Mouse (Mus musculus): ENCODE data around the gene Limk2. TPM values are rescaled to one million over a fixed set of nuclear protein-coding genes. Genes with fewer than 3 reads are reported as not detected.

Gene Limk2
- polyA plus RNA-seq (2014; fragmentation: Nextera tagmentation; extraction: Ambion mirVana), result 90.3 and 95.8 TPM in 2 replicates

DNA sequence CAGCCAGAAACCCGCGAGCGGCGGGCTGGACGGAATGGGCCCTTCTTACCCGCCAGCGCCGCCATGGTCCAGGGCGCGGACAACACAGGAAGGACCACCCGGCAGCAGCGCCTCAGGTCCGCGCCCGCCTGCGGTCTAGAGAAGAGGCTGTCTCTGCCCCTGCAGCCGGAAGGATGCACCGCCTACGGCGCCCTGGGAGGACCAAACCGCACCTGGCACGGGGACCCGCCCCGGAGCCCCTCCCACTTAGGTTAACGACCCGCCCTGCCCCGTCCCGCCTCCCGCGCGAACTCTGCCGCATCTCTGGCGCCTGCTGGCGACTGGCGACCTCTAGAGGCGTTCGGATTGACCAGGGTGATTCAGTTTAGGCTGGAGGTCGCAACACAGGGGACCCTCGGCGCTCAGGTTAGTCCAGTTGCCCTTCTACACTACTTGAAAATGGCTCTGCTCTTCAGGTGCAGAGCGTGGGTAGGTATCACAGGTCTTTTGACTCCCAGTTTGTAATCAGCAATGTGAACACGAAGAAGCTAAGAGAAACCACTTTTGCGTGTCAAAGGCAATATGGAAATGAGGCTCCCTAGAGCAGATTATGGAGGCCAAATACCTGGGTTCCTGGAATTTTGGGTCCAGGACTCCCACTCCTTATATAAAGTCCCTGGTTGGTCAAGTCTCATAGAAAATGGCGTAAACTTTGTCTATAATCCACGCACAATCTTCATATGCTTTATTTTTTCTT lies at the start of gene Limk2:
Gene Limk2 (minus strand): TSS at position 193 of the 736 bp plus-strand sequence.
- Histone ChIP-seq H3K27ac (ENCODE audit: low read length) (peak within 1 kb of the TSS; percentile 77; the same call in 1 of the 2 replicates), H3K36me3 (ENCODE audit: control insufficient read depth, insufficient read depth, low read length) (no peaks in the 10 kb centered on the region), H3K9ac (replicated peaks; ENCODE audit: low read depth, low read length) (peak within 1 kb of the TSS; percentile 85), H3K9me3 (ENCODE audit: control insufficient read depth, low read depth, low read length) (no peaks in the 10 kb centered on the region), H3K4me2 (replicated peaks; ENCODE audit: low read depth, low read length) (peak within 1 kb of the TSS; percentile 80), H3K27me3 (ENCODE audit: control insufficient read depth, insufficient read depth, low read length) (no peaks in the 10 kb centered on the region), H3K4me1 (ENCODE audit: control insufficient read depth, insufficient read depth, low read length) (peaks cover 10% of the 10 kb centered on the region; the same call in 1 of the 2 replicates), H3K4me3 (ENCODE audit: low read depth, low read length) (peak within 1 kb of the TSS; percentile 77)
- peak; percentile 97 for ATAC-seq (ENCODE audit: insufficient number of reproducible peaks, insufficient read depth, low FRiP score, low read depth)
- 3% methylated on average over 45 of the region's 45 CpGs for WGBS

DNA sequence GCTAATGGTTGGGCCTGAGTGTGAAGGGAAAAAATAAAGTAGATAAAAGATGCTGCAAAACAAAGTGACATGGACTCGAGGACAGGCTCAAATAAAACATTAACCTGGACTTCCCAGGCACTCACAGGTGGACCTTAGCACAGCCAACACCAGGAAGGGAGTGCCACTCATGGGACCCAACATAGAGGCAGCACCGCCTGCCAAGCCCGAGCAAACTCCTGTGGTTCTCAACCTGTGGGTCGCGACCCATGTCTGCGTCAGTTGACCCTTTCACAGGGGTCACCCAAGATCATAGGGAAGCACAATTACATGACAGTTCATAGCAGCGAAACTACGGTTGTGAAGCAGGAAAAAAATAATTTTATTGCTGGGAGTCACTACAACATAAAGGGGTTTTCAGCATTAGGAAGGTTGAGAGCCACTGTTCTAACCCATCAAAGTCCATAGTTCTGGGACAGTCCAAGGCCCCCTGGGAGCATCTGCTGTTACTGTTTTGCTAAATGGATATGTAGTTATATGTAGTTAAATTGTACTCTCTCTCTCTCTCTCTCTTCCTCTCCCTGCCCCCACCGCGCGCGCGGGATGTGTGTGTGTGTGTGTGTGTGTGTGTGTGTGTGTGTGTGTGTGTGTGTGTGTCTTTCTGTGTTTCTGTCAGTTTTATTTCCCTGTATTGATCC lies 49.6 kb upstream of the Limk2 start:
- H3K9ac ChIP-seq (replicated peaks; ENCODE audit: low read depth, low read length), result no peak overlapping the region
- H3K4me2 ChIP-seq (replicated peaks; ENCODE audit: low read depth, low read length), result no peak overlapping the region
- no peaks in the 10 kb centered on the region; the same call in 1 of the 2 replicates for H3K36me3 ChIP-seq (ENCODE audit: control insufficient read depth, insufficient read depth, low read length)
- no peaks in the 10 kb centered on the region for H3K9me3 ChIP-seq (ENCODE audit: control insufficient read depth, low read depth, low read length)
- no peak overlapping the region for H3K27ac ChIP-seq (ENCODE audit: low read length)
- H3K4me3 ChIP-seq (ENCODE audit: low read depth, low read length), result no peak overlapping the region
- no peaks in the 10 kb centered on the region for H3K27me3 ChIP-seq (ENCODE audit: control insufficient read depth, insufficient read depth, low read length)
- no peak for ATAC-seq (ENCODE audit: insufficient number of reproducible peaks, insufficient read depth, low FRiP score, low read depth)
- WGBS, result 81% methylated on average over 13 of the region's 13 CpGs
- peaks cover under 1% of the 10 kb centered on the region; the same call in 1 of the 2 replicates for H3K4me1 ChIP-seq (ENCODE audit: control insufficient read depth, insufficient read depth, low read length)

DNA sequence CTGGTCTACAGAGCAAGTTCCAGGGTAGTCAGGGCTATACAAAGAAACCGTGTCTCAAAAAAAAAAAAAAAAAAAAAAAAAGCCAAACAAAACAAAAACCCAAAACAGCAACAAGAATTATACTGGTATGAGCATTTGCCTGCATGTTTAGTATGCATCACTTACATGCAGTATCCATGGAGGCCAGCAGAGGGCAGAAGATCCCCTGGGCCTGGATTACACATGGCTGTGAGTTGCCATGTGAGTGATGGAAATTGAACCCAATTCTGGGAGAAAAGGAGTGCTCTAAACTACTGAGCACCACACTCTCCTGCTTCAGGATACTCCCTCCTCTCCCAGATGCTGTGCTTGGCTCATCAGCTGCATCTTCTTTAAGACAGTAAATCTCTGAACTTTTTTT lies 47.4 kb upstream of the Limk2 start:
- Histone ChIP-seq H3K36me3 (ENCODE audit: control insufficient read depth, insufficient read depth, low read length) (no peaks in the 10 kb centered on the region; the same call in 1 of the 2 replicates), H3K4me1 (ENCODE audit: control insufficient read depth, insufficient read depth, low read length) (peaks cover 7% of the 10 kb centered on the region; the same call in 1 of the 2 replicates), H3K9ac (replicated peaks; ENCODE audit: low read depth, low read length) (no peak overlapping the region), H3K27me3 (ENCODE audit: control insufficient read depth, insufficient read depth, low read length) (no peaks in the 10 kb centered on the region), H3K9me3 (ENCODE audit: control insufficient read depth, low read depth, low read length) (no peaks in the 10 kb centered on the region), H3K4me3 (ENCODE audit: low read depth, low read length) (no peak overlapping the region), H3K4me2 (replicated peaks; ENCODE audit: low read depth, low read length) (no peak overlapping the region), H3K27ac (ENCODE audit: low read length) (no peak overlapping the region)
- WGBS, result 30% methylated on average over 1 of the region's 1 CpGs
- ATAC-seq (ENCODE audit: insufficient number of reproducible peaks, insufficient read depth, low FRiP score, low read depth), result no peak

GRCm38 (mm10) chr11:3454506-3454905 lies 45.5 kb upstream of the Limk2 start:
- no peaks in the 10 kb centered on the region; the same call in 1 of the 2 replicates for H3K36me3 ChIP-seq (ENCODE audit: control insufficient read depth, insufficient read depth, low read length)
- H3K4me3 ChIP-seq (ENCODE audit: low read depth, low read length), result no peak overlapping the region
- no peak for ATAC-seq (ENCODE audit: insufficient number of reproducible peaks, insufficient read depth, low FRiP score, low read depth)
- H3K4me1 ChIP-seq (ENCODE audit: control insufficient read depth, insufficient read depth, low read length), result peaks cover 12% of the 10 kb centered on the region
- H3K27ac ChIP-seq (ENCODE audit: low read length), result no peak overlapping the region
- H3K27me3 ChIP-seq (ENCODE audit: control insufficient read depth, insufficient read depth, low read length), result no peaks in the 10 kb centered on the region
- no peak overlapping the region for H3K9ac ChIP-seq (replicated peaks; ENCODE audit: low read depth, low read length)
- H3K9me3 ChIP-seq (ENCODE audit: control insufficient read depth, low read depth, low read length), result no peaks in the 10 kb centered on the region
- no peak overlapping the region for H3K4me2 ChIP-seq (replicated peaks; ENCODE audit: low read depth, low read length)
- 96% methylated on average over 3 of the region's 3 CpGs for WGBS

GRCm38 (mm10) chr11:3453467-3453866 lies 44.5 kb upstream of the Limk2 start:
- peaks cover 12% of the 10 kb centered on the region for H3K4me1 ChIP-seq (ENCODE audit: control insufficient read depth, insufficient read depth, low read length)
- WGBS, result 54% methylated on average over 6 of the region's 6 CpGs
- H3K9ac ChIP-seq (replicated peaks; ENCODE audit: low read depth, low read length), result no peak overlapping the region
- H3K4me2 ChIP-seq (replicated peaks; ENCODE audit: low read depth, low read length), result peak overlapping the region; percentile 88
- H3K27ac ChIP-seq (ENCODE audit: low read length), result no peak overlapping the region
- no peak for ATAC-seq (ENCODE audit: insufficient number of reproducible peaks, insufficient read depth, low FRiP score, low read depth)
- H3K9me3 ChIP-seq (ENCODE audit: control insufficient read depth, low read depth, low read length), result no peaks in the 10 kb centered on the region
- no peaks in the 10 kb centered on the region for H3K27me3 ChIP-seq (ENCODE audit: control insufficient read depth, insufficient read depth, low read length)
- no peaks in the 10 kb centered on the region; the same call in 1 of the 2 replicates for H3K36me3 ChIP-seq (ENCODE audit: control insufficient read depth, insufficient read depth, low read length)
- peak overlapping the region; percentile 78 for H3K4me3 ChIP-seq (ENCODE audit: low read depth, low read length)

GRCm38 (mm10) chr11:3452769-3453168 lies 43.8 kb upstream of the Limk2 start:
- peak overlapping the region; percentile 48 for H3K9ac ChIP-seq (replicated peaks; ENCODE audit: low read depth, low read length)
- no peaks in the 10 kb centered on the region; the same call in 1 of the 2 replicates for H3K36me3 ChIP-seq (ENCODE audit: control insufficient read depth, insufficient read depth, low read length)
- H3K27me3 ChIP-seq (ENCODE audit: control insufficient read depth, insufficient read depth, low read length), result no peaks in the 10 kb centered on the region
- peaks cover 12% of the 10 kb centered on the region for H3K4me1 ChIP-seq (ENCODE audit: control insufficient read depth, insufficient read depth, low read length)
- peak overlapping the region; percentile 86 for H3K27ac ChIP-seq (ENCODE audit: low read length)
- peak overlapping the region; percentile 88 for H3K4me2 ChIP-seq (replicated peaks; ENCODE audit: low read depth, low read length)
- H3K9me3 ChIP-seq (ENCODE audit: control insufficient read depth, low read depth, low read length), result no peaks in the 10 kb centered on the region
- peak overlapping the region; percentile 78 for H3K4me3 ChIP-seq (ENCODE audit: low read depth, low read length)
- ATAC-seq (ENCODE audit: insufficient number of reproducible peaks, insufficient read depth, low FRiP score, low read depth), result peak; percentile 28; the same call in 1 of the 2 replicates
- 2% methylated on average over 9 of the region's 9 CpGs for WGBS

DNA sequence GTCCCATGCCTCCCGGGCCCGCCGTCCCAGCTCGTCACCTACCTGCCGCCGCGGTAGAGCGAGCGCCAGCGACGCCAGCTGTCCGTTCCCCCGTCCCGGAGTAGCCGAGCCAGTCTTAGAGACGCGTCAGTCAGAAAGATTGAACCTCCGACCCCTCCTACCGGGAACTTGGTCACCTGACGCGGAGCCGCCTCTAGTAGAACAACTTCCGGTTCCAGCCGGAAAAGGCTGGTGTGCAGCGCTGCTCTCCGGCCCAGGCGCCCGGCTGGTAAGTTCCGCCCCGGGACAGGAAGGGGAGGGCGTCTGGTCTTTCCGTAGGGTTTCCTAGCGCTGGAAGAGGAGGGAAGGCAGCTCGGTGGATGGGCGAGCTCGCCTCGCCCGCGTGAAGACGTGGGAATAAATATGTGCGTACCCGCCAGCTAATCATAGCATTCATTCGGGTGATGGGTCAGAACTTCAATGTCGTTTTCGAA lies 43.2 kb upstream of the Limk2 start, which contains the start of gene Rnf185:
Gene Rnf185 (minus strand): TSS at position 197 of the 473 bp plus-strand sequence.
- H3K9me3 ChIP-seq (ENCODE audit: control insufficient read depth, low read depth, low read length), result no peaks in the 10 kb centered on the region
- ATAC-seq (ENCODE audit: insufficient number of reproducible peaks, insufficient read depth, low FRiP score, low read depth), result peak; percentile 97

GRCm38 (mm10) chr11:3451701-3452163 lies 42.7 kb upstream of the Limk2 start:
- H3K4me3 ChIP-seq (ENCODE audit: low read depth, low read length), result peak overlapping the region; percentile 78
- no peaks in the 10 kb centered on the region; the same call in 1 of the 2 replicates for H3K36me3 ChIP-seq (ENCODE audit: control insufficient read depth, insufficient read depth, low read length)
- no peaks in the 10 kb centered on the region for H3K27me3 ChIP-seq (ENCODE audit: control insufficient read depth, insufficient read depth, low read length)
- H3K9ac ChIP-seq (replicated peaks; ENCODE audit: low read depth, low read length), result peak overlapping the region; percentile 47
- H3K4me1 ChIP-seq (ENCODE audit: control insufficient read depth, insufficient read depth, low read length), result peaks cover 12% of the 10 kb centered on the region
- ATAC-seq (ENCODE audit: insufficient number of reproducible peaks, insufficient read depth, low FRiP score, low read depth), result no peak
- no peaks in the 10 kb centered on the region for H3K9me3 ChIP-seq (ENCODE audit: control insufficient read depth, low read depth, low read length)
- peak overlapping the region; percentile 86 for H3K27ac ChIP-seq (ENCODE audit: low read length)
- peak overlapping the region; percentile 70 for H3K4me2 ChIP-seq (replicated peaks; ENCODE audit: low read depth, low read length)
- under 1% methylated on average over 20 of the region's 20 CpGs for WGBS

More for the DNA sequence above, 43.2 kb upstream of the Limk2 start, which contains the start of gene Rnf185:
- WGBS, result under 1% methylated on average over 45 of the region's 45 CpGs
- peak within 1 kb of the TSS; percentile 86 for H3K27ac ChIP-seq (ENCODE audit: low read length)
- H3K4me1 ChIP-seq (ENCODE audit: control insufficient read depth, insufficient read depth, low read length), result peaks cover 12% of the 10 kb centered on the region
- H3K4me2 ChIP-seq (replicated peaks; ENCODE audit: low read depth, low read length), result peak within 1 kb of the TSS; percentile 88
- H3K36me3 ChIP-seq (ENCODE audit: control insufficient read depth, insufficient read depth, low read length), result no peaks in the 10 kb centered on the region; the same call in 1 of the 2 replicates
- peak within 1 kb of the TSS; percentile 48 for H3K9ac ChIP-seq (replicated peaks; ENCODE audit: low read depth, low read length)
- peak within 1 kb of the TSS; percentile 78 for H3K4me3 ChIP-seq (ENCODE audit: low read depth, low read length)
- H3K27me3 ChIP-seq (ENCODE audit: control insufficient read depth, insufficient read depth, low read length), result no peaks in the 10 kb centered on the region

All from stomach, embryonic 14.5 days (tissue).